Mouse (Mus musculus) lung, adult 18-20 months (tissue): ENCODE measurements around the gene Rere.

Experiments used
- DNase-seq, 2 experiments: peaks; one replicate each; pipeline ENCODE4 v3.0.0; 2022; ENCODE audit warnings: mixed read lengths in 2 of 2

The Rere gene

DNA sequence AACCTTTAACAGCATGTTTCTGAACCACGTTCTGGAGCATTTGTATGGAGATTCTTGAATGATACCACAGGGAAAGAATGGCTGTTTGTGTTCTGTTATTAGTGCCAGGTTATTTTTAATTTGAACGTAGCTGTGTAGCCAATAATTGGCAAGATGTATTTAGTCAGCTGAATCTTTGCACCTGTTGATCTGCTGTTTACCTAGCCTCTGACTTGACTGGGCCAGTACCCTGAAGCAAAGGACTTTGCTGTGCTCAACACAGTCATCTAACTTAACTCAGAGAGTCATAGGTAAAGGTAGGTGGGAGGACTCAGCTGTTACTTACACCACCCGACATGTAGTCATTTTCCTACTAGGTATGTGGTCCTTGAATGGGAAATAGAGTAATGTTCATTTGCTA lies 278.1 kb downstream of the Rere start:
- no peak for DNase-seq

DNA sequence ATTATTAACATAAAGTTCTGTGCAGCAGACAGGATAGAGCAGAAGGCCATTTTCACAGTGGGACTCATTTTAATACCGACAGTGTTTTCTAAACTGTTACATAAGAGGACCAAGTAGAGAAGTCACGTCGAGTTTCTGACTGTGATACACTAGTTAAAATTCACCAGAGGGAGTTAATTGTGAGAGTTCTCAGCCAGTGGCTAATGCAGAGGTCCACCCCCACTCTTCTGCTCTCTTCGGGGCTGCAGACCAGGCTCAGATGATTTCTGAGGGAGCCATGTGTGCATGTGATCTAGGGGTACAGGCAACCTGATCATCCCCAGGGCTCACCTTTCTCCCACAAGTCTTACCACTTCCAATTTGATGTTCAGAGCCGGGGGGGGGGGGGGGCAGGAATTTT lies 281.8 kb downstream of the Rere start:
- no peak for DNase-seq

DNA sequence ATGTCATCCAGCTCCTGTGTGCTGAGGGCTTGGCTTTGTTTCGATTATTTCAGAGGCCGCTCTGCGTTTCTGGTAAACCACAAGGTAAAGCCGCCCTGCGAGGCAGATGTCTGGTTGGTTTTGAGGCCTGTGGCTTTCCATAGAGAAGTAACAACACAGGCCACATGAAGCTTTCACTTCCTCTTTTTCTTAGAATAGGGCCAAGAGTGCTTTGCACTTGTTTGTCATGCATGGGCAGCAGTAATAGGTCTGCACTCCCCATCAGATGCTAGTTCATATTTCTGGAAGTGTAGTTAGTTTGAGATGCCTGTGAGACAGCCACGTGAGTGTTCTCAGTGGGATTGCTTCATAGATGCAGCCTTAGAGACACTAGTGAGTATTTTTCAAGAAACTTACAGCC lies 284.7 kb downstream of the Rere start:
- peak; percentile 56 to 66 for DNase-seq

DNA sequence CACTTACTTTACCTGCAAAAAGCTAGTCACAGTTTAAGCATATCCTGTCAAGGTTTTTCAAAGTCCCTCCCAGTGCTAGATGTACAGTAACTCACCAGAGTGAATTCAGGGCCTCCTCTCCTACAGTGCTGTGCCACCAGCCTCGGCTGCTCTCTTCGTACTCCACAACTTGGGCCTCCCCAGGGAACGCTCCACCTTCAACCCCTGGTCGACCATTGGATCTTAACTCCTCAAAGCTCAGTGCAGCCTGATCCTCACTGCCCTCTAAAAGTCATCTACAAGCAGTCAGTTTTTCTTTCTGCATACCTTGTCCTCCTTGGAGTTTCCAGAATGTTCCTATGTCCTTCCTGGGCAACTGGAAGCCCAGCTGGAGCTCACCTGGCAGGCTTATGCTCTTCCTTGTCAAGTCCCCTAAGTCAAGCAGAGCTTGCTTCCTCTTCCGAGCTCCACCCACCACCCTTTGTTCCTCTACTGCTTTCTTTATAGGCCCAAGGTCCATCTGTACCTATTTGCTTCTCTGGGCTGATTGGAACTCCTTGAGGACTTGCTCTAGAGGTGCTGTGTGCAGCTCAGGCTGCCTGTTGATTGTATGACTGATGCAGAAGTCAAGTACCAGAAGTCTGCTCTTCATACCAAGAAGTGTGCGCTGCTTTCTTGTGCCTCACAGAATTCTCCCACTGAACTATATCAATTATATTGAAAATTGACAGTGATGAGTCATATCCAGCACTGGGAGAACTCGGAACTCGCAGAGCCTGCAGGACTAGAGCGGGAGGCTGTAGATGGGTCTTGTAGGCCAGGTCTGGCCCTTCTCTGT lies 287.1 kb downstream of the Rere start:
- DNase-seq = peak; percentile 57 to 61

DNA sequence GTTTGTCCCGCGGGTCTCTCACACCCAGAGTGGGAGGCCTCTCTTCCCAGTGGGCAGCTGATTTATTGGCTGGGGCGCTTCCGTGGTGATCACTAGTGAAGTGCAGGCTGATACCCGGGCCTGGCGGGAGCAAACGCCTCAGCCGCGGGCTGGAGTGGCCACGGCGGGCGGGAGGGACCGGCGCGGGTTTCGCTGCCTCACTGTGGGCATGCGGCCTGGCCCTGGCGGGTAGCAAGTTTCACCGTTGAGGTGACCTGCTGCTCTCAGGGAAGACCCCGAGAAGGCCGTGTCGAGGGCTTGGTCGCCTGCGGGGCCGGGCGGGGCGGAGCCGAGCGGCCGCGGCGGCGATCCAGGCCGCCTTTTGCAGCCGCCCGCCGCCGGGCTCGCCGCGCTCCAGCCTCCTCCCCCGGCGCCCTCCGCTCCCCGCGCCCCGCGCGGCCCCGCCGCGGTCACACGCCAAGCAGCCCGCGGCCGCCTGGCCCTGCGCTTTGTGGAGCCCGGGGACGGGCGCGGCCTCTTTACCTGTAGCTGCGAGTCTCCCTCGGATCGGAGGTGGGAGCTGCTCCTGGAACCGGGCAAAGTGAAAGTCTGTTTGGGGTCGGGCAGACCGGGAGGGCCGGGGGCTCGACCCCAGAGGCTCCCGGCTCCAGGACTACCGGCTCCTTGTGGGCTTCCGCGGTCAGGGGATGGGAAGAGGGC lies 287.8 kb downstream of the Rere start:
- DNase-seq = peak; percentile 71 to 79

DNA sequence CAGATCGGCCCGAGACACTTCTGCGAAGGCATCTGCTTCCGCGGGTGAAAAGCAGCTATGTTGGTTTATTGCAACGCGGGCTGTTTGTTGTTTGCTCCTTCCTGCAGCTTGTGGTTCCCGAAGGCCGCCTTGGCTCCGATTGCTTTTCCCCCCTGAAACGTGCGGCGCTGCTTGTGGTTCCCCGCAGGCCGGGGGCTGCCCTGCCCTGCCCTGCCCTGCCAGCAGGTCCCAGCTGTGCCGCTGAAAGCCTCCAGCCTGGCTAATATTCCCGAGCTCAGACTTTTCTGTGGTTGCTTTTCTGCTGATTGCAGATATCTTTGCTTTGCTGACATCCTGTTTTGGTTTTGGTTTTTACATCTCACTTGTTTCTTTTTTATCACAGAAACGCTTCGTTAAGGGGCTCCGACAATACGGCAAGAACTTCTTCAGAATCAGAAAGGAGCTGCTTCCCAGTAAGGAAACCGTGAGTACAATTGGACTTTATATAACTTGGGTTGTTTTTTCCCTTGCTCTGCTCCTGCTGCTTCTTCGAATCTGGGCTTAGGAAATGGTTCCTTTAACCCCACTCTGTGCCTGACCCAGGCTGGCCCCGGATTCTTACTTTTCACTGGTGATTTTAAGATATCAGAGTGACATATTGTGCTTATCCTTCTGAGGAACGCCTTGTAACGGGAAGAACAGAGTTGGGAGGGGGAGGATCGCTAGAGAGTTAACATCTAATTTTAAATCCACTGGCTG lies 288.6 kb downstream of the Rere start:
- peak; percentile 48 to 57 for DNase-seq

DNA sequence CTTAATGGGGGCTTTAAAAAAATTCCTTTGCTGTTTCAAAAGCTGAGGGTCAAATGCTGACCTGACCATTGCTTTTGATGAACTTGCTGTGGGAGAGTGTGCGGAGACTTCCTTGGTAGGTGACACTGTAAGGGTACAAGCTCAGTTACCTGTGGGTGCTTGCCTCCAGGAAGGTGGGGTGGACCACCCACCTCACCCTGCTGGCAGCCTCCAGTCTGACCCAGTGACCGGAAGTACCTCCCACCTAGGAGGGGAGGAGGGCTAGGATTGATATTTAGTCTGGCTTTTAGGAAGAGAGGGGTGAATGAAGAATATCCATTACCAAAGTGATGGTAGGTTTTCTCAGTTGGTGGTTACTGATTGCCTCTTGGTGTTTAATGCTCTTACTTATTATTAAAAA lies 289.3 kb downstream of the Rere start:
- DNase-seq = no peak

DNA sequence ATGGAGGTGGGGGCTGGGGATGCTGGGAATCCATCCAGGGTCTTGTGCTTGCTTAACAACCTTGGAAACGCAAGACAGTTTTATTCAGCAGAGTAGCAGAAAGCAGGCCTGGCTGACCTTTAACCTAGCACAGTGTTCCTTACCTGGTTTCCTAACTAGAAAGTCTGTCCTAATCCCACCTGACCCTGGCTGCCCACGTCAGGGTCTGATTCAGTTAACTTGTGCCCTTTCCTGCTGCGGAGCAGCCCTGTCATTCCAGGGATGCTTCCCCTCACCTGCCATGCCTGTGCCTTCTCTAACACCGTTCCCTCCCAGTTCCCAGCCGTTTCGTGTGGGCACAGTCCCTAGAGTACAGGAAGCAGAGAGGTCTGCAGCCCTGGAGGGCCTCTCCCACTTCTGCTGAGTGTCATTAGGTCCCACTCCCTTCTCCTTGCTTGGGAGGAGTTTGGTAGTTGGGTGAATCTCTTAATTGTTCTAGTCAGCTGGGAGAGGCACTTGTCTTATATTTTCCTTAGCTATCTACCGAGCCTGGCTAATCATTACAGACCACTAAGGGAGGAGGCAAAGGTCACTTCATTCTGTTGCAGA lies 290.8 kb downstream of the Rere start:
- DNase-seq = no peak

DNA sequence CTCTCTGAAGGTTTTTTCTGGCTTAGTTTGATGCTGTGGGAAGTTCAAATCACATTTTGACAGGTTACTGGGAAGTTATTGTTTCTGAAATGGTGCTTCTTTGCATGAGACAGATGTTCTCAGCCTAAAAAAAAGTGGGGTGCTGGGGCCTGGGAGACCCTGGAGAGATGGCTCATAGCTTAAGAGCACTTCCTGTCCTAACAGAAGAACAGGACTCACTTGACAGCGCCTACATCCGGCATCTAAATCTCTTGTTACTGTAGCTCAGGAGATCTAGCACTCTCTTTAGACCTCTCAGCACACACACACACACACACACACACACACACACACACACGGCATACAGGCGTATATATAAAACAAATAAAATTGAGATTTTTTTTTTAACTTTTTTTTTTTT lies 291.5 kb downstream of the Rere start:
- DNase-seq = no peak

DNA sequence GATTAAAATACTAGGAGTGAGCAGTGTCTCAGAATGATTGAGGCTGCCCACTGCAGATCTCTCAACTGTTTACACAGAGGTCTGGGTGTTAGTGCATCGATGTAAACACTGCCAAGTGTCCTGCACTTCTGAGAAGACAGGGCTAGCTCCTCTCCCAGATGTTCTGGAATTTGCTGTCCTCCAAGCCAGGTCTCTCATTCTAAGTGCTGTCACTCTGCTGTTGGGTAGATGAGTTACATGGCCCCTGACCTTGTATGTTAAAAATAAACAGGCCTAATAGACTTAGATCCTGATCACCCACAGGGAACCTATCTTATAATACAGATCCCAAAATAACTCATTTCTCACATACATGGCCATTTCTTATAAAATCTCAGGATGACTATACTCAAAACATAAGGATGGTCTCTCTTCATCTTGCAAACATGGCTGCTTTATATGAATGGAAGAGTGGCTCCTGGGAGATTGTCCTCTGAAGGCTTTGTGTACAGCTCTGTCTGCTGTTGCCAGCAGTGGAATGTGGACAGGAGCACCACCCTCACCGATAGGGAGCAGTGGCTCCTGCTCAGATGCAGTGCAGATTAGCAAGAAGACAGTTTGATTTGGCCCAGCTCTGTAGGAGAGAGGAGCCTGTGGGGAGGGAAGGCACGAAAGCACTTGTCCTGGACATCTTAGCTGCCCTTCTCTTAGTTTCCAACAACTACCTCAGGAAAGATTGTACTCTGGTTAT lies 294.1 kb downstream of the Rere start:
- no peak for DNase-seq

DNA sequence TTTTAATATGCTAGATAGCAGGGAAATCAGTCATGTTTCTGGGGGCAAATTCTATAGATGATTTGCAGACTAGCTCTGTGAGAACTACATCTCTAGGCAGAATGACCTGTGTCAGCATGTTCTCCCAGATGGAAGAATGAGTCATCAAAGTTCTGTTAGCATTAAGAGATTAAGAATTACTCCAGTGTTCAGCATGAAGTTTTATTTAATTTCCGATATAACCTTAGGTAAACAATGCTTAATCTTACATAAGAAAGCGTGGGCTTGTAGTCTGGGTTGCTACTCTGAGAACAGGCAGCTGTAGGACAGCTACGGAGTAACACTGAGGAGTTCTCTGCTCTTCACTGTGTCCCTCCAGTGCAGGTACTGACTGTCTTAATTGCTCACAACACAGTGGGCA lies 294.9 kb downstream of the Rere start:
- no peak for DNase-seq

DNA sequence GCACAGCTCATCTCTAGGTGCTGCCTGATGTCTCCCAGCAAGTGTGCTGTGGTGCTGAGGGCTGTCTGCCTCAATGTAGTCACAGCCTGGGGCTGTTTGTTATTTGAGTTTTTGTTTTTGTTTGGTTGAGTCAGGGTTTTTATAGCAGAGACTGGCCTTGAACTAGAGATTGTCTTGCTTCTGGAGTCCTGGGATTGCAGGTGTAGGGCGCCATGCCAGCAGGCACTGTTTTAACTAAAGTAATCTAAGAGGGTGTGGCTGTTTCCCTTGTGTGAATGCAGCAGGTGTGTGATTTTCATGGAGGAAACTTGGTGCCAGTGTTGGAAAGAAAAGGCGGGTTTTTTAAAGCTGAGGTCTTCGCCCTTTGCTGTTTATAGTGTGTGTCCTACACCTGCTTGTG lies 296.6 kb downstream of the Rere start:
- peak in 1 of 2 experiments; percentile 31 for DNase-seq

DNA sequence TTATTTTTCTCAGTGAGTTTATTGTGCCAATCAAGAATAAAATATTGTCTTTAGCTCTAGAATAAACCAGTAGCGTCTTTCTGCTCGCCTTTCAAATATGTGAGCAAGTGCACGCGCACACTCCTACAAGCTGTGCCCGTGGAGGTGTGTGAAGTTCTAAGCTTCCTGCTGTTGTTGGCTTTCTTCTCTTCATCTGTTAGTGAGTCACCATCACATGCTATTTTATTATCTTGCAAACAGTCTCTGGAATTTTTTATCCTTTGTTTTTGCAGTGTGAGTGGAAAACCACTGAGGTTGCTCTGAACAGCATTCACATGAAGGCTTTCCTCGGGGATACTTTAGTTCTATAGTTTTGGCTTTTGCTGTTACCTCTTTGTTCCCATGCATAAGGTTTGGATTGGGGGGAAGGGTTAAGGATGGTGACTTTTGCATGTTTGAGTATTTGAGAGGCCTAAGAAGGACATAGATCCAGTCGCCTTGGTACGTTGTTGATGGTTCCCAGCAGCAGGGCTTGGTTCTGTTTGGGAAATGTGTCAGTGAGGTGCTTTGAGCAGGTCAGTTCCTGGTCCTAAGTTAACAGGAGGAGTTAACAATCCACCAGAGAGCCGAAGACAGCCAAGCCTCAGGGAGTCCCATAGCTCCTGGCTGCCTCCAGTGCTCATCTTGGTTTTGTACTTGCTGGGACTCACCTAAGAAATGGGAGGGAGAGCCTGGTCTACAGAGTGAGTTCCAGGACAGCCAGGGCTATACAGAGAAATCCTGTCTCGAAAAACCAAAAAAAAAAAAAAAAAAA lies 300.7 kb downstream of the Rere start:
- DNase-seq = no peak

DNA sequence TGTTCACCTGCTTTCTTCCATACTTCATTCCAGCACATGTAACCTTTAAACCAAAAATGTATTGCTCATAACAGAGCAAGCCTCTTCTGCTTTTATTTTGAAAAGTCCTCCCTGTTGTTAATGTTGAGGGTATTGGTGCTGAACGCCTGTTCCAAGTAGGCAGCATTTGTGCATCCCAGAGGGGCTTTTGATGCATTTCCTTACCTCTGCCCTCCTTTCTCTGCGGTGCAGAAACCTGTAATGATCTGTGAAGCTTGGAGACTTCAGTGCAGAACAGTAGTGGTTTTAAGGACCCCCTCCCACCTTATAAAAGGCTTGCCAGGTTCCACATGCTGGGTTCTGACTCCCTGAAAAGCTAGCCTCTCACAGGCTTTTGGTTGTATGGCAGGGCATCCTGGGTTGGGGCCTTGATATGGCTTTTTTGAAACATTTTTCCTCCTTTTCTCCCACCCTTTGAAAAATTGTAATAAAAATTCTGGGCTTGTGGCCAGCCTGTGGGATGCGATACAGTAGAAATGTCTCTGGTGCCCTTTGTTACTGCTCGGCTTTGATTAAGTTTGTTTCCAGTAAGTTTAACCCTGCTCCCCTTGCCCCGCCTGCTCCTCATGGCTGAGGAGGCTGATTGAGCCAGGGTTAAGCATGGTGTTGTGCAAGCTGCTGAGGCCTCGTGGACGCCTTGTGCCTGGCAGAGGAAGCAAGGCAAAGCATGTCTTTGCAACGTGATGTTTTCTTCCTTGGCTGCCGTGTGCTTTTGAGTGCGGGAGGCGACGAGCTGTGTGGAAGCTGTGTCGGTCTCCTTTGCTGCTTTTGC lies 301.7 kb downstream of the Rere start:
- DNase-seq = peak; percentile 90 to 92

DNA sequence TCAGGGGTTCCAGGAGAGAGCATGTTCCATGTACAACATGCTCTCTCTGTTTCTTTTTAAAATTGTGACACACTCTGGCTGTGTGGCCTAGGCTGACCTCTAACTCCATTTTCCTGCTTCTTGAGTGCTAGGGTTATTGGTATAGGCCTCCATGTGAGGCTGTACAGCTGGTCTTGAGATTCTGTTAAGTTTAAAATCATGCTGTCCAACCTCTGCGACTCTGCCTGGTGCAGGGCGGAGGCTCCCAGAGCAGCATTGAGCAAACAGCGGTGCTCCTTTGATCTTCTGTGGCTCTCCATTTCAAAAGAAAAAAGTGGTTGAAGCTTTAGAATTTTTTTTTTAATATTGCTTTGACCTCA lies 302.3 kb downstream of the Rere start:
- DNase-seq = no peak

DNA sequence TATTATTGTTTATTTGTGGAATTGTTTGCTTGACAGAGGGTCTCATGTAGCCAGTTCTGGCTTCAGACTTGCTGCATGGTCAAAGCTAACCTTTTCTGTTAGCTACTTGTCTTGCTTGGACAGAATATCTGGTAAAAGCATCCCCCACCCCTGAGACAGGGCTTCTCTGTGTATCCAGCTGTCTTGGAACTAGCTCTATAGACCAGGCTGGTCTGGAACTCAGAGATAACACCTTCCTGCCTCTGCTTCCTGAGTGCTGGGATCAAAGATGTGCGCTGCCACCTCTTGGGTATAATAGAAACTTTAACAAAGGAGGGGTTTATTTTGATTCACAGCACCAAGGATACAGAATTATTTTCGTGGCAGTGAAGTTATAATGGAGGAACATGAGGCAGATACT lies 304.4 kb downstream of the Rere start:
- DNase-seq = no peak

DNA sequence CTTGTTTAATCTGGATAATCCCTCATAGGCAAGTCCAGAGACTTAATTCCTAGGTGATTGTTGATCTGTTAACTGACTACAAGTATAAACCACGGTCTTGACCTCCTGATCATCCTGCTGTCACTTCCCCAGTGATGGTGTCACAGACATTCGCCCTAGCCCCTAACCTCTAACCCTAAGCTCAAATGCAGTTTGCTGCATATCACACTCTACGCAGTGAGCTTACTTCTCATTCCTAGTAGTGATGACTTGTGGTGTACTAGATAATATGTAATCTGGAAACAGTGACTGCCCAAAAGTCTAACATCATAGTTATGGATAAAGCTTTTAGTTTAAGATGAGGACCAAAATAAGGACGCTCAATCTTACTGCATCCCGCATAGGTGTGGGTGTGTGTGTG lies 304.8 kb downstream of the Rere start:
- DNase-seq = no peak

DNA sequence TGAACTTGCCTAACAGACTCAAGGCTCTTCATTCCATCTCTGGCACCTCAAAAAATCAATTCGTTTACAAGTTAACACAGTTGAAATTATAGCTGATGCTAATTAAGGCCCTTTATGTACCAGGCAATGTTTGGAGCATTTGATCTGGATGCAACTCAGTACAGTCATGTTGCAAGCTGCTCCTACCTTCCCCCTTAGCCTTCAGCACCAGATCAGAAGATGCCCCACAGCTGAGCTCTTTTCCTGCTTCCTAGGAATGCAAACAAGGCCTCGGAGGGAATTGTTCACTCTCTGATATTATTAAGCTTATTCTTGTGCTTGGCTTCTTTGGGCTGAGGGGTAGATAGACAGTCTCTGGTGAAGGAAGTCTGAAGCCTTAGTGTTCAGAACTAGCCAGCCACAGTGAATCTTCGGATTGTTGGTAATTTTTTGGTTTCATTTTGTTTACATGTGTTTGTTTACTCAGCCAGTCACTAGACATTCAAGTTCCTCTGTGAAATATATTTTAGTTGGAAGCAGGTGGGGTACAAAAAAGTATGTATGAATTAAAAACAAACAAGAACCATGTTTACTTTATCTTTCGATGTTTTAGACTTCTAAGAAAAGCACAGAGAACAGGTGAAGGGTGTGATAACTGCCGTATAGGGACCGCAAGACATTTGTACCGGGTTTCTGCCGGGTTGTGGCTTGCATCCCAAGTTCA lies 306.3 kb downstream of the Rere start:
- DNase-seq = no peak

DNA sequence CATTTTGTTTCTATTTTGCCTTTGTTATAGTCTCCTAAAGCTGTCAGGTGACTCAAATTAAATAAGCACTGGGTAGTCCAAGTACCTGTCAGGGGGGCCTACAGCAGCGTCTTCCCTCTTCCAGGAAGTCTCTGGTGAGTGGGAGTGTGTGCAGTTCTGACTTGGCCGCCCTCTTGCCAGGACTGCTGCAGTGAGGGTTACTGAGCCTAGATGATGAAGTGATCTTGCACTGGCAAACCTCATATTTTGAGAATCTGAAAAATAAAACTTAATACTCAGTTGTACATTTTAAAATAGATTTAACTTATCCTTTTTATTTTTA lies 306.8 kb downstream of the Rere start:
- DNase-seq = no peak

DNA sequence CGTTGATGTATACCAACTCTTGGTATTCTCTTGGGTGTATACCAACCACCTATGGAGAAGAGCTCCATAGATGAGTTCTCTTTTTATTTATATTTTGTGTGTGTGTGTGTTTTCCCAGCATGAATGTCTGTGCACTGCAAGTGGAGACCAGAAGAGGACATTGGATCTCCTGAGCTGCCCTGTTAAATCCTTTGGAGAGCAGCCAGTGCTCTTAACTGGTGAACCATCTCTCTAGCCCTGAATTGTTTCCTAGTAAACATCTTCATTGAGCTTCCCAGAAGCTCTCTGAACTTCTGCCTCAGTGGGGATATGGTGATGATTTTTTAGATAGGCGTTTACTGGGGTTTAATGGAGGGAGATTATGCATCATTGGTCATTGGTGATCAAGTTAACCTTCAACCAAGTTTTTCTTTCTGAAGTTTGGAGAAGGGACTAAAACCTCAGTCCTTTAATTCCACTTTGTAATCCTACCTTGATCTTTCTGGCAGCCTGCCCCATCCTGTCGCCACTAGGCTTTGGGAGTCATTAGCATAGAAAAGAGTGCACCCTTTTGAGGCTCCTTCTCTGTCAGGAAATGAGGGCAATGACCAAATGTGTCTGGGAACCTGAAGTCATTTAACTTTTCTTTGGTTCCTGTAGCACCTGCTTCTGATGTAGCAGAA lies 309.3 kb downstream of the Rere start:
- no peak for DNase-seq
